Mouse (Mus musculus) lung, embryonic 16.5 days (tissue): Measurements from ENCODE around the gene Ly6g5c. TPM values are rescaled to one million over a fixed set of nuclear protein-coding genes. Genes with fewer than 3 reads are reported as not detected.

Experiments used
- ATAC-seq: fragments of 200-750 bp; cut with Nextera tagmentation; 2 replicates; pipeline ENCODE4 v1.8.0; 2017; ENCODE audit warnings: low read depth, mild to moderate bottlenecking, moderate library complexity
- H3K27ac ChIP-seq: fragments of 300-500 bp; sonication (generic); 2 replicates; pipeline ENCODE4 v1.5.1; 2014; ENCODE audit warnings: mild to moderate bottlenecking, control low read depth, low read length
- H3K27me3 ChIP-seq: fragments of 300-500 bp; sonication (generic); 2 replicates; pipeline ENCODE4 v1.6.1; 2014; ENCODE audit warnings: low read depth, low read length, mixed read lengths; ENCODE audit not compliant: control insufficient read depth, insufficient read depth
- H3K36me3 ChIP-seq: fragments of 300-500 bp; sonication (generic); 2 replicates; pipeline ENCODE4 v1.6.1; 2014; ENCODE audit warnings: low read length; ENCODE audit not compliant: control insufficient read depth, insufficient read depth
- H3K4me1 ChIP-seq: fragments of 300-500 bp; sonication (generic); replicated peaks from 2 replicates; pipeline ENCODE4 v1.6.1; 2014; ENCODE audit warnings: low read length, mixed read lengths; ENCODE audit not compliant: control insufficient read depth, insufficient read depth
- H3K4me2 ChIP-seq: fragments of 300-500 bp; sonication (generic); 2 replicates; pipeline ENCODE4 v1.6.1; 2014; ENCODE audit warnings: low read depth, low read length, control low read depth
- H3K4me3 ChIP-seq: fragments of 300-500 bp; sonication (generic); 2 replicates; pipeline ENCODE4 v1.5.1; 2014; ENCODE audit warnings: mild to moderate bottlenecking, low read length, control low read depth
- H3K9ac ChIP-seq: fragments of 300-500 bp; sonication (generic); 2 replicates; pipeline ENCODE4 v1.6.1; 2014; ENCODE audit warnings: low read length, control low read depth
- H3K9me3 ChIP-seq: fragments of 300-500 bp; sonication (generic); 2 replicates; pipeline ENCODE4 v1.6.1; 2016; ENCODE audit warnings: low read length; ENCODE audit not compliant: control insufficient read depth
- WGBS: fragments of 180-500 bp; shearing (Covaris S2); extraction: QIAGEN DNeasy Blood & Tissue Kit; methylation state at CpG from one replicate; pipeline ENCODE4 v1.1.7; 2014; 5-methylcytosine and 5-hydroxymethylcytosine counted together
- polyA plus RNA-seq: library from polyadenylated mRNA; unstranded; fragments of >200 nt; fragmentation: Nextera tagmentation; extraction: Ambion mirVana; gene quantifications from 2 replicates; pipeline ENCODE4 v1.2.1, GENCODE M21; 2015

Ly6g5c gene
- polyA plus RNA-seq, 1 experiment from 2014 or later = not detected

DNA sequence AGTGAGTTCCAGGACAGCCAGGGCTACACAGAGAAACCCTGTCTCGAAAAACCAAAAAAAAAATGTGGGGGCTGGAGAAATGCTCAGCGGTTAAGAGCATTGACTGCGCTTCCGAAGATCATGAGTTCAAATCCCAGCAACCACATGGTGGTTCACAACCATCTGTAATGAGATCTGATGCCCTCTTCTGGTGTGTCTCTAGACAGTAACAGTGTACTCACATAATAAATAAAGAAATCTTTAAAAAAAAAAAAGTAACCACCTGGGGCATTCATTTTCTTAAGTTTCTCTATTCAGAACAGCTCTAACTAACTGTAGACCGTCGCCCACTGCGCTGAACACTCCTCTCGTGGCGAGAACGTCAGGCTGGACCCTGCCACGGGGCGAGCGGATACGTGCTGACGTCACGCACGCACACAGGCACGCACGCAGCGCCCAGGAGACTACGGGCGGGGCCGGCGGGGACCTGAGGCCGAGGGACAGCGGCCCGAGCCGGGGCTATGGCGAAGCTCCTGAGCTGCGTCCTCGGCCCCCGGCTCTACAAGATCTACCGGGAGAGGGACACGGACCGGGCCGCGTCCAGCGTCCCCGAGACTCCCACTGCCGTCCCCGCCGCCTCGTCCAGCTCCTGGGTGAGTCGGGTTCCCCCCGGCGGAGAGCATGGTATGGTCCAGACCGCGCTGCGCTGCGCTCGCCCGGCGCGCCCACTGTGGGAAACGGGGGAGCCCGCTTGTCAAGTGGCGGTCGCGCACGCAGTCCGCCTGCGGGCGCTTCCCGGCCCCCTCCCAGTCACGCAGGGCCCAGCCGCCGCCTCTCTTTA lies 19.0 kb upstream of the Ly6g5c start, which contains the start of gene Abhd16a:
Gene Abhd16a, plus strand, starts transcription at position 439 of the 820 bp plus-strand sequence.
- peaks cover 15% of the 10 kb centered on the region for H3K36me3 ChIP-seq
- peak; percentile 99 for ATAC-seq
- peak within 1 kb of the TSS; percentile 74 for H3K4me3 ChIP-seq
- H3K27ac ChIP-seq = peak within 1 kb of the TSS; percentile 97
- 2% methylated on average over 67 of the region's 67 CpGs for WGBS
- peak within 1 kb of the TSS; percentile 96 for H3K9ac ChIP-seq
- H3K9me3 ChIP-seq = no peaks in the 10 kb centered on the region
- H3K27me3 ChIP-seq = no peaks in the 10 kb centered on the region
- H3K4me1 ChIP-seq = peaks cover 8% of the 10 kb centered on the region
- peak within 1 kb of the TSS; percentile 55 for H3K4me2 ChIP-seq

DNA sequence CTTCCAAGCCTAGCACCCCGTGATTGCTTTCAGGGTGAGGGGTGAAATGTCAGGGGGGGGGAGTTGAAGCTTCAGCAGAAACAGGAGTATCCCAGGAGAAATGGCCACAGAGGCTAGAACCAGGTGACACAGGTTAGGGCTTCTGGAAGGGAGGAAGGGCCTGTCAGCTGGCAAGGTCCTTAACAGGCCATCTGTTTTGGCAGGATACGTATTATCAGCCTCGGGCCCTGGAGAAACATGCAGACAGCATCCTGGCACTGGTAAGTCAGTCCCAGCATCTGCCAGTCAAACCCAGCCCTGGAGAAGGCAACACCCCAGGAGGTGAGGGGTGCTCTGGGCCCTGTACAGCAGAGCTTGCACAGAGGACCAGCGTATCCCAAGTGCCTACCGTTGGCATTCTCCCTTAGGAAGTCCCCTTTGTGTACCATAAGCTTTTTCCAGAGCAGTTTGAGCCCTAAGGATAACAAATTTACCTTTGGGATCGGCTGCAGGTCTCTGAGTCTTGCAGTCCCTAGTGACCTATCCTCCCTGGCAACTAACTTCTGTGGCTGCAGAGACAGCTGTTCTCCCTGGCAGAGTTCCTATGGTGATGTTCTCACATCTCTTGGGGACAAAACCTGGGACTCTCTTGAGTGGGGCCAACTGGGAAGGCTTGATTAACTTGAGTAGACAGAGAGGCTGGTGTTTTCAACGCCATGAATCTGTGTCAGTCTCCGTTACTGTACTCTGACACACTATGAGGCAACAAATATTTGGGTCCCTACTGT lies 17.7 kb upstream of the Ly6g5c start:
- no peaks in the 10 kb centered on the region for H3K27me3 ChIP-seq
- H3K4me3 ChIP-seq = peak overlapping the region; percentile 74
- H3K4me2 ChIP-seq = peak overlapping the region; percentile 55
- H3K9me3 ChIP-seq = no peaks in the 10 kb centered on the region
- H3K36me3 ChIP-seq = peaks cover 23% of the 10 kb centered on the region
- peak overlapping the region; percentile 96 for H3K9ac ChIP-seq
- whole genome bisulfite sequencing = 62% methylated on average over 8 of the region's 8 CpGs
- peaks cover 8% of the 10 kb centered on the region for H3K4me1 ChIP-seq
- H3K27ac ChIP-seq = peak overlapping the region; percentile 97
- ATAC-seq = no peak

DNA sequence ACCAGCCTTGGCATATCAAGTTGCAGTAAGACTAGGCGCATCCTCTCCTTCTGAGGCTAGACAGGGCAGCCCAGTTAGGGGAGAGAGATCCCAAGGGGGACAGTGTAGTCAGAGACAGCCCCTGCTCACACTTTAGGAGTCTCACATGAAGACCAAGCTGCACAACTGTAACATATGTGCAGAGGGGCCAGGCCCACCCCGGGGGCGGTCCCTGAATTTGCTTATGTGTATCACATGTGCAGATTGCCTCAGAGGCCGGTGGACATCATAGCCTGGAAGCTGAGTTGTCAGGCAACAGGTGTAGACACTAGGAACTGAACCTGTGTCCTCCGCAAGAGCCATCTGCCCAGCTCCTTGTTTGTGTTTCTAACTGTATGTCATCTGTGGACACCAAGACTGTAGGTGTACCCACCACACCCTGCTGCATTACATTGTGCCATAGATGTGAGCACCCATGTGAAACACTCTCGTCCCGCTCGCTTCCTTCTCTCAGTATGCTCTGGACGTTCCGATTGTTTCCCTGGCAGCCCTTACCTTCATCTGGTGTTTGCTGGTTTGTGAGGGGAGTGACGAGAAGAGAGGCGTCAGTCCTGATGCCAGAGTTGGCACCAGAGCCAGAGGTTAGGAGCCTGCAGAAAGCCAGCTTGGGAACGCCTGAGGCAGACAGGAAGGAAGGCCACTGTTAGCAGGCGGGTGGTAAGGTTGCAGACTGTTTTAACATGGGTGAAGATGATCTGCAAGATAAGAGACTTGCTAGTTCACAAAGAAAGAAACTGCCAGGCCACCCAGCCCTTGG lies 15.5 kb upstream of the Ly6g5c start:
- Histone ChIP-seq H3K4me1 (peaks cover 8% of the 10 kb centered on the region), H3K36me3 (peaks cover 33% of the 10 kb centered on the region), H3K4me2 (no peak overlapping the region), H3K27me3 (no peaks in the 10 kb centered on the region), H3K27ac (no peak overlapping the region), H3K9me3 (no peaks in the 10 kb centered on the region), H3K4me3 (no peak overlapping the region), H3K9ac (no peak overlapping the region)
- ATAC-seq = no peak
- WGBS = 86% methylated on average over 14 of the region's 14 CpGs

DNA sequence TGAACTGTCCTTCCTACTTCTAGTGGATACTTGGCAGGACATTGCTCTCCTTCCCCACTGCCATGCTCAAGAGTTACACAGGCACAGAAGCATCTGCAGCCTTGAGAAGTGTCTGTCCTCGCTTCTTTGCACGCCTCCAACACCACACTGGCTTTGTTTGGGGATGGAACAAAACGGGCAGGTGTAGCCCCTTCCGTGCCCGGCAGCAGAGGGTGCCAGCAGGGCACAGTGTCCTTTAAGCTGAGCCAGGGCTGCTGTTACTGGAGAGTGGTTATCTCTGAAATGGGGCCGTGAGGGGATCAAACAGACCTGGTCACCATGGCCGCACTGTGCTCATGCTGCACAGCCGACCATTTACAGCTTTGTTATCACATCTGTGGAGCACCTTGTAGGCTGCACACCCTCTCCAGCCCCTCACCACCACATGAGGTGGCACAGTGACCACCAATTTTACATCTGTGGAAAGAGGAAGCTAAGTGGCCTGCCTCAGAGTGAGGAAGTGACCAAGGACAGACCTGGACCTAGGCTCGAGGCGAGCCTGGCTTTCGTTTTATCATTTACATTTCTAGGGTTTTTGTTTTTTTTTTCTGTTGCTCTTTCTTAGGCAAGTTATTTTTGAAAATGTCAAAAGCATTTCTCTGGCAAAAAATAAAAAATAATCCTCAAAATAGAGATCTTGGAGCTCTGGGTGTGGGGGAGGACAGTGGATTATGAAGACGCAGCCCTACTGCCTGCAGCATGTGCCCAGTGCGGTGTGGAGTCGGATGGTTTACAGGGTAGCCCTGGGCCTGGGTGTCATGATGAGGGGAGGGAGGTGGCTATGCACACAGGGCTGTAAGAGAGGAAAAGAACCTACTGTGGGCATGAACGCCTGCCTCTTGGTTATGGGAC lies 13.4 kb upstream of the Ly6g5c start:
- Histone ChIP-seq H3K9ac (no peak overlapping the region), H3K36me3 (peaks cover 43% of the 10 kb centered on the region), H3K4me1 (peaks cover 8% of the 10 kb centered on the region), H3K27me3 (no peaks in the 10 kb centered on the region), H3K4me2 (no peak overlapping the region), H3K27ac (no peak overlapping the region), H3K9me3 (no peaks in the 10 kb centered on the region), H3K4me3 (no peak overlapping the region)
- no peak for ATAC-seq
- WGBS = 89% methylated on average over 15 of the region's 15 CpGs

DNA sequence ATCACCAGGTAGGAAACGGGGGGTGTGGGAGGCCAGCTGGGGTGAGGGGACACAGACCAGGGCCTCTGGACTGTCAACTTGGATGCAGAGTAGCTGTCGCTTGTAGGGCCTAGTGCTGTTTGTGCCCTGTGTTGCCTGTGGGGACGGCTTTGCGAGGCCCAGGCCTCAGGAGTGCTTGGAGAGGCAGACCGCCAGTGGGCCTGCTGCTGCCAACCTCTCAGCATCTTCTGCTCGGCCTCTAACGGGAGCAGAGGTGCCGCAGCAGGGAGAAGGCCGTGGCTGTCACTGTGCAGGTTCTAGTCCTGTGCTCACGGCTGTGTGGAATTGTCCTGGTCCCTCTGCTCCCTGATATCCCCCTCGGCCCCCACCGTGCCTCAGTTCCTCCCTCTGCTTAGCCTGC lies 11.5 kb upstream of the Ly6g5c start:
- H3K36me3 ChIP-seq = peaks cover 49% of the 10 kb centered on the region
- H3K4me2 ChIP-seq = no peak overlapping the region
- 83% methylated on average over 12 of the region's 12 CpGs for WGBS
- ATAC-seq = no peak
- H3K27me3 ChIP-seq = no peaks in the 10 kb centered on the region
- no peaks in the 10 kb centered on the region for H3K9me3 ChIP-seq
- H3K27ac ChIP-seq = no peak overlapping the region
- H3K4me3 ChIP-seq = no peak overlapping the region
- H3K9ac ChIP-seq = no peak overlapping the region
- no peaks in the 10 kb centered on the region for H3K4me1 ChIP-seq

DNA sequence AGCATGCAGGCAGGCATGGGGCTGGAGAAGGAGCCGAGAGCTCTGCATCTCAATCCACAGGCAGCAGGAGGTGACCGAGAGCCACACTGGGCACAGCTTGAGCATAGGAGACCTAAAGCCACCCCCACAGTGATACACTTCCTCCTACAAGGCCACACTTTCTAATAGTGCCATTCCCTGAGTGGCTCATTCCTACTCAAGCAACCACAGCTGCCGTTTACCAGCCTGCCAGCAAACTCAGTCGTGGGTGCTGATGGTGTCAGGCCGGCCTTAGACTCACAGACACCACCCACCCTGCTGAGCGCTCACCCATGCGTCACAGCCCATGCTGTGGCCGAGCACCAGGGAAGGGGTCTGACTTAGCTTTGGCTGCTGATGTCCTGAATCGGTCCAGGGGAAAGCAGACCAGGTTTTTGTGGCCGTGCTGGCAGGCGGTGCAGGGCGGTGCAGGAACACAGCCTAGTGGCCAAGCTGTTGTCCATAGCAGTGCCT lies 10.9 kb upstream of the Ly6g5c start:
- no peak overlapping the region for H3K4me2 ChIP-seq
- no peaks in the 10 kb centered on the region for H3K27me3 ChIP-seq
- WGBS = 87% methylated on average over 12 of the region's 12 CpGs
- ATAC-seq = no peak
- no peak overlapping the region for H3K27ac ChIP-seq
- H3K9ac ChIP-seq = no peak overlapping the region
- H3K9me3 ChIP-seq = no peaks in the 10 kb centered on the region
- no peak overlapping the region for H3K4me3 ChIP-seq
- peaks cover 52% of the 10 kb centered on the region for H3K36me3 ChIP-seq
- H3K4me1 ChIP-seq = no peaks in the 10 kb centered on the region

DNA sequence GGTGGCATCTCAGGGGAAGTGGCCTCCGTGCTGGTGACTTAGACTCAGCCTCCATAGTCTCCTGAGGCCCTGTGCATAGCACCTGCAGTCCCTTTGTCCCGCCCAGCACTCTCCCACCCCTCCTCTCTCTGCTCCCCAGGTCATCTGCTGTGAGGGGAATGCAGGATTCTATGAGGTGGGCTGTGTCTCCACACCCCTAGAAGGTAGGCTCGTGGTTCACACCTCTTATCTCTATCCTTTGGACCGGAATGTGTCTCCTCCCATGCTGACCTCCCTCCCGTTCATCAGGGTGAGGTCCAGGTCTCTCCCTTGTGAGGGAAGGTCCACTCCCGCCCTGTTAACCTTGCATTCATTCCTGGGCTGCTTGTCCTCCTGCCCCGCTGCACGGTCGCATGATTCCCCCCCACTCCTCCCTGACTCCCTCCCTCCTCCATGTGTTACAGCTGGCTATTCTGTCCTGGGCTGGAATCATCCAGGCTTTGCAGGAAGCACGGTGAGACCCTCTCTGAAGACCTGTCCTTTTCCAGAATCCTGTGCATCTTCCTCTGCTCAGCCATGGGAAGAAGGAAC lies 7.8 kb upstream of the Ly6g5c start:
- WGBS = 57% methylated on average over 10 of the region's 10 CpGs
- no peaks in the 10 kb centered on the region for H3K9me3 ChIP-seq
- no peak overlapping the region for H3K4me3 ChIP-seq
- H3K27me3 ChIP-seq = no peaks in the 10 kb centered on the region
- no peak overlapping the region for H3K9ac ChIP-seq
- H3K4me2 ChIP-seq = no peak overlapping the region
- H3K4me1 ChIP-seq = no peaks in the 10 kb centered on the region
- no peak for ATAC-seq
- H3K27ac ChIP-seq = no peak overlapping the region
- H3K36me3 ChIP-seq = peaks cover 47% of the 10 kb centered on the region

DNA sequence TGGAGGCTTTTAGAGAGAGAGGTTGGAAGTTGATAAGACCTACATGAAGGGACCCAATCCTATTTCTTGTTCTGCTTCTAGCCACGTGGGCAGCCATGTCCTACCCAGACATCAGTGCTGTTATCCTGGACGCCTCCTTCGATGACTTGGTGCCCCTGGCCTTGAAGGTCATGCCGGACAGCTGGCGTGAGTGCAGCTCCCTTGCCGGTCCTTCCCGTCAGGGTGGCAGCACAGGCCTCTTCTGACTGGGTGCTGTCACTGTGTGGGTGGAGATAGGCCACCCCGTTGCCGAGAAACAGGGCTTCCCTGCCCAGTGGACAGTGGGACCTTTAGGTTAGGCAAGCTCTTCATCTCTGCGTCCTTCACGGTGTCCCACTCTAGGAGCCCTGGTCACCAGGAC lies 6.9 kb upstream of the Ly6g5c start:
- Histone ChIP-seq H3K4me1 (no peaks in the 10 kb centered on the region), H3K4me2 (no peak overlapping the region), H3K27me3 (no peaks in the 10 kb centered on the region), H3K9ac (no peak overlapping the region), H3K27ac (no peak overlapping the region), H3K9me3 (no peaks in the 10 kb centered on the region), H3K4me3 (no peak overlapping the region), H3K36me3 (peaks cover 47% of the 10 kb centered on the region)
- no peak for ATAC-seq
- 82% methylated on average over 11 of the region's 11 CpGs for WGBS
